In the genomic region with DNA sequence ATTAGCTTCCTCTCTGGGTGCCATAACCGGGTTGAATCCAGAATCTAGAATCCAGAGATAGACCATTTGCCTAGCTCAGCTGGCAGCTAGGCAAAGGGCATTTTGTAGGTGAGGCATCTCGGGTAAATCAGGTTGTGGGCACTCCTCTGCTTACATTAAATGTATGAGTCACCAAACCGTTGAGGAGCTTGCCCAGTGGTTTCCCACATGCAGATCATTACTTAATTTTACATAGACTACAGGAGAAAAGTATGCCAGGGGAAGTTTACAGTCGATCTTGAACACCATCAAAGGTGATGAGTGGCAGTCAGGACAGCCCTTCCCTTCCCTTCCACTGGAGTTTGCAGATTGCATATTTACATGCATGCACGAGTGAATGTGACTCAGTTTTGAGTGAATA, we compare ENCODE assay signal across 19 mouse cellular contexts.
"Had no signal": no experiment of that assay in that cellular context is flagged by ENCODE, and none has a peak within 500 bp of the region (broad histone marks: within the 10 kb centered on the region; RNA-seq: fewer than 3 reads in every experiment).

No protein-coding gene starts in this region.

- H3K9me3 ChIP-seq: midbrain, embryonic 10.5 days; midbrain, embryonic 12.5 days; neural tube, embryonic 13.5 days; neural tube, embryonic 15.5 days had no signal

- H3K4me2 ChIP-seq: lung, embryonic 14.5 days; midbrain, embryonic 12.5 days; neural tube, embryonic 13.5 days; neural tube, embryonic 15.5 days had no signal

- DNase-seq: lung, adult 18-20 months; lung, embryonic 14.5 days; lung, postnatal 10 days; lung, postnatal 4 days; midbrain, embryonic 14.5 days; retina, postnatal 1 day; right cerebral cortex, adult 18-20 months; right cerebral cortex, postnatal 25 days; right cerebral cortex, postnatal 4 days; spleen, adult 18-20 months; thymus, adult 18-20 months; thymus, postnatal 14 days; thymus, postnatal 36 days had no signal

- H3K27ac ChIP-seq: midbrain, embryonic 10.5 days; midbrain, embryonic 12.5 days; neural tube, embryonic 13.5 days; neural tube, embryonic 15.5 days had no signal

- H3K4me3 ChIP-seq: midbrain, embryonic 10.5 days; midbrain, embryonic 12.5 days; myocyte; neural tube, embryonic 13.5 days; neural tube, embryonic 15.5 days had no signal

- ATAC-seq: midbrain, embryonic 16.5 days had no signal

- H3K9ac ChIP-seq: lung, embryonic 14.5 days; midbrain, embryonic 12.5 days; neural tube, embryonic 13.5 days; neural tube, embryonic 15.5 days had no signal

- H3K27me3 ChIP-seq: midbrain, embryonic 12.5 days; neural tube, embryonic 13.5 days; neural tube, embryonic 15.5 days had no signal

- H3K36me3 ChIP-seq: midbrain, embryonic 10.5 days; midbrain, embryonic 12.5 days; neural tube, embryonic 13.5 days; neural tube, embryonic 15.5 days had no signal
